Mouse (Mus musculus) cerebellum, postnatal 25 days (tissue): ENCODE data around the gene Spink4.

Experiments used
- DNase-seq, 2 experiments: peaks; one replicate each; pipeline ENCODE4 v3.0.0; 2021; ENCODE audit warnings: mixed read lengths in 2 of 2

Spink4 gene

GRCm38 (mm10) chr4:40919785-40920184, at the start of gene Spink4:
TSS of gene Spink4 (plus strand) at chr4:40920052.
- DNase-seq: peak; percentile 17 to 24

DNA sequence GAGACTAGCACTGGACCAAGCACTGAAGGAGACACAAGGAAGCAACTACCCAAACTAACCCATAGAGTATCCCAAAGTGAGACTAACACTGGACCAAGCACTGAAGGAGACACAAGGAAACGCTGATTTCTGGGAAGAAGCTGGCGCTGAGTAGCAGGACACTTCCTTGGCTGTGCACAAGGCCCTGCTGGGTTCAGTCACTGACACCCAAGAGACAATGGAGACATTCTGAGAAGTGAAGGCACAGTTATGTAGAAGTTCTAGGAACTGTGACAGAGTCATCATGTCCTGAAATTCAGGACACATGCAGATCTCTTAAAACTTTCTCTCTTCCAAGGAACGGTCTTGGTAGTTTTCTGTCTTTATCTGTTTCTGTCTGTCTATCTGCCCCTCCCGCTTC, 49.6 kb upstream of the Spink4 start:
- no peak for DNase-seq

DNA sequence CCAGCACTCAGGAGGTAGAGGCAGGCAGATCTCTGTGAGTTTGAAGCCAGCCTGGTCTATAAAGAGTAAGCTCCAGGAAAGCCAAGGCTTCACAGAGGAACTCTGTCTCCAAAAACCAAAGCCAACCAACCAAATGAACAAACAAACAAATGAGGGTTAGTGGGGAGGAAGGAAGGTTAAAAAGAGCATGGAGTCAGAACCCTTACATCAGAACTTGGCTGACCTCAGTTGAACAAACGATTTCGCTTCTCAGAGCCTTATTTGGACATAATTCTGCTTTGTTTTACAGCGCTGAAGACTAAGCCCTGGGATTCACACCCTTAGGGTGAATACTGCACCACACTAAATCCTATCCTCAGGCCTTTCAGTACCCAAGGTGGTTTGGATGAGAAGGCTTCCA, 47.7 kb upstream of the Spink4 start:
- no peak for DNase-seq

DNA sequence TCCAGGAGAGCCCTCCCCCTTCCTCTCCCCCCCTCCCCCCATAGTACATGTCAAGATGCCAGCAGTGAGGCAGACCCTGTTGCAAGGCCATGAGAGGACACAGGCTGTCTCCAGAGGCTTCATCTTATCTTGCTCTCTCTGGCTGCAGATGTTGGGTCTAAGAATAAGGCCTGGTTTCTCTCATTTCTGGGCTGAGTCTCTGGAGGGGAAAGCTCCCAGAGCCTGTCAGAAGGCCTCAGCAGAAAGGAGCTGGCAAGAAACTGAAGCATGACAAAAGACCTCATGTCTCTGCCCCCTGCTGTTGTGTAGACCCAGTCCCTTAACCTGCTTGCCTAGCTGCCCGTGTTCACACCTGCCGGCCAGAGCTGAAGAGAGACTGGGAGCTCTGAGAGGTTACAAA, 46.5 kb upstream of the Spink4 start:
- DNase-seq: peak; percentile 17 to 19

DNA sequence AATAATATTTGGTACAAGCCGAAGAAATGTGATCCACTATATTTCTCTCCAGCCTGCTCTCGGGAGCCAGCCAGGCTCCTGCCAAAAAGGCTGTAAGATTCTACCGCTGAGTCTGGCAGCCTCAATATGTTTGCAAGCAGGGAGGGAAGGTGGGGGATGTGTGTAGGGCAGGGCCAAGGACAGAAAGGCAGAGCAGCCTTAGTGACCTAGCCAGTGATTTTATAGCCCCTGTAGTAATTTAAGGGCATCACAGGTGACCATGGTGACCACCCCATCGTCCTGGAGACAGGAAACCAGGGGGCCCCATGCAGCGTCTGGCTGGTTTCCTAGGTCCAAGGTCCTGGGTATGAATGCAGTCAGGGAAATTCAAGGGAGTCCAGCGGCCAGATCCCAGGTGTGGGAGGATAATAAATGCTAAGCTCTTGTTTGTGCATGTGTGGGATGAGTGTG, 45.7 kb upstream of the Spink4 start:
- peak; percentile 63 to 67 for DNase-seq

DNA sequence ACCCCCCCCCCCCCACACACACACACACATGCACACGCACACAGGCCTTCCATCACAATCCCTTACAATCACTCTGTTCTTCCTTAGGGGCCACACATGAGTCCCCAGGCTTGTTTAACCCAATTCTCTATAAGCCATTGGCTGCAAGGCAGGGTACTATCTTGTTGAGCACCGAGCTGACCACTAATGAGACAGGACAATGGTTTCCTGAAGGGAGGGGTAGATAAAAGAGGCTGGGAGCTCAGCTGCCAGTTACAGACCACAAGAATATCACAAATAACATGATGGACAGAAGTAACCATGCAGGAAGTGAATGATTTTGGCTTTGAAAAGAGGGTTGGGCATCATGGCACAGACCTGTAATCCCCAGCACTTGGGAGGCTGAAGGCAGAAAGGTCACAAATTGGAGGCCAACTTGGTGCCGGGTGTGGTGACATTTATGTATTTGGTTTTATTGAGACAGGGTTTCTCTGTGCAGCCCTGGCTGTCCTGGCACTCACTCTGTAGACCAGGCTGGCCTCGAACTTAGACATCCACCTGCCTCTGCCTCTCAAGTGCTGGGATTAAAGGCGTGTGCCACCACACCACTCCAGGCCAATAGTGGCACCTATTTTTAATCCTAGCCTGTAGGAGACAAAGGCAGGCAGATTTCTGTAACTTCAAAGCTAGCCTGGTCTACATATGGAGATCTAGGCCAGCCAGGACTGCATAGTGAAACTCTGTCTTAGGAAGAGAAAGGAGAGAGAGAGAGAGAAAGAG, 44.9 kb upstream of the Spink4 start:
- DNase-seq: no peak

GRCm38 (mm10) chr4:40875842-40876241, 44.0 kb upstream of the Spink4 start:
- DNase-seq: peak; percentile 23 to 42

- peak; percentile 15 to 22 for DNase-seq
Observed at GRCm38 (mm10) chr4:40876814-40877371, 43.0 kb upstream of the Spink4 start.

GRCm38 (mm10) chr4:40877528-40877927, 42.3 kb upstream of the Spink4 start:
- DNase-seq: no peak

DNA sequence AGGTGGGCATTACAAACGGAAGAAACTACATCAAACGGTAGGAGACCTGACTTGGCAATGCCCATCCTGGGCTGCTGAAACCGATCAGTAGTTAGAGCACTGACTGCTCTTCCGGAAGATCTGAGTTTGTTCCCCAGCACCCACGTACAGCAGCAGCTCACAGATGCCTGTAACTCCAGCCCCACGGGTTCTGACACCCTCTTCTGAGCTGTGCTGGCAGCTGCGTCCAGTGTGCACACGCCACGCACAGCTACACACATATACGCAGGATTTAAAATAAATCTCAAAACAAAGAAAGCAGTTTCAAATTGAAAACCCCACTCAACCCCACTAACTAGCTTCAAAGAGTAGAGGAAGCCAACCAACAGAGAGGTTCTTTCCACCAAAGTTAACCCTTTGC, 36.7 kb upstream of the Spink4 start:
- no peak for DNase-seq

DNA sequence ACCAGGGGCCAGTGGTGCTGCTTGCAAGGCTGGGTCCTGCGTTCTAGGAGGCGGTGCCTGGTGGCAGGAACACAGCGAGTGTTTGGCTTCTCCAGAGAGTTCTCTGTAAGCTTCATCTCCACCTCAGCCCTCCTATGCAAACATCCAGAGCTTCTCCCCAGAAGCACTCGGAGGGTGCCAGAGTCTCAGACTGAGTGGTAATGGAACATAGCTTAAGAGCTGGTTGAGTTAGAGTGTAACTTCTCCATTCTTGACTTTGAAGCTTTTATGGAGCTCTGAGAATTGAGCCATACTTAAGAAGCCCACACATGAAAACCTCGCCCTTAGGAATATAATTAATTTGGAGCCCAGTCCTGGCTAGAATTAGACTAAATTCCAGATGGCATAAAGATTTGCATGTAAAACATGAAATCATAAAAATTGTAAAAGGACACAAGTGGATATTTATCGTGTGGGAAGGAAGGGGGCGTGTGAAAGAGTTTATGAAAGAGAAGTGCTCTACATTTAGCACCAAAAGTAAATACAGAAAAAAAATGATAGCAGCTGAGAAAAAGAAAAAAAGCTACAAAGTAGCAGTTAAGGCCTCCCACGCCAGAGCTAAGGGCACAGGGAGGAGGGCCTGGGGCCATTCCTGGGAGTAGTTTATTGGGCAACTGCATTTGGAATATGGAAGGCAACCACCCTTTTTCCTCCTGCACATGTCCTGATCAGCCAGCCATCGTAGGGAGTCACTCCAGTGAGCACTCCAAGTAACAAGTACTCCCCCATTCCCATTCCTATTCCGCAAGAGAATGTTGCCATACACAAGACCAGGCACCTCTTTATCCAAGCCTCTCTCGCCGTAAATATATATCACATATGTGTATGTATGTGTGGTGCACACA, 35.3 kb upstream of the Spink4 start:
- no peak for DNase-seq

- no peak for DNase-seq
Observed at GRCm38 (mm10) chr4:40885166-40885525, 34.7 kb upstream of the Spink4 start.

DNA sequence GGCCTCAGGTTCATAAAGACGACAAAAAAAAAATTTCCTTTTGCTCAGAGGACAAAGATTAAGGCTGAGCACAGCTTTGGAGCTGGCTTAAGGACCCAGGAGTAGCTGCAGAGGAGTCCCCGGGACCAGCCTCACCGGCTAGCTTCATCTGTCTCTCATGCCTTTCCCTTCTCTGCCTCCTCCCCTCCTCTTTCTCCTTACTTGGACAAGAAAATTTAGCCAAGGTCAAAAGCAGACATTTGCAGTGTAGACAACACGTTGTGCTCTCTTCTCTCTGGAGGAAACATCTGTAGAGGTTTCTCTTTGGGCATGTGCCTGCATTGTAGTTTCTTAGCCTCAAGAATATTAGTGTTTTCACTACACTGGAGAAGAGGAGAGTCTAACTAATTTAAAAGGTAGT, 34.0 kb upstream of the Spink4 start:
- DNase-seq: no peak

GRCm38 (mm10) chr4:40888839-40889238, 31.0 kb upstream of the Spink4 start:
- DNase-seq: no peak

GRCm38 (mm10) chr4:40889252-40889651, 30.6 kb upstream of the Spink4 start:
- no peak for DNase-seq

GRCm38 (mm10) chr4:40889983-40890382, 29.9 kb upstream of the Spink4 start:
- DNase-seq: no peak

DNA sequence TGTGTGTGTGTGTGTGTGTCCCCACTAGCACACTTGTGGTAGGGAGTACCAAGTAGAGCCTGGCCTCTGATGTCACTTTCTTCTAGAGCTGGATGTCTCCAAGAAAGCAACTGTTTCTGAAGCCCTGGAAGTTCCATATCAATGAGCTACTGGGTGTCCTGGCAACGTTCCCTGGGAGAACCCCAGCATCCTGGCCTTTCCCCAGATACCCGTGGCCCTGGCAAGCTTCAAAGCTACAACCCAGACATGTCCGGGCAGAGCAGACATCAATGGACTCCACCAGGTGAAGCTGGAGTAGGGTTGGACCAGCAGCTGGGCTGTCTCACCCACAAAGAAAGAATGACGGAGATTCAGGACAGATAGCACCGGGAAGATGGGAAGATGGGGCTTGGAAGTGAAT, 28.6 kb upstream of the Spink4 start:
- peak in 1 of 2 experiments; percentile 22 for DNase-seq

- DNase-seq: no peak
Observed at GRCm38 (mm10) chr4:40895118-40895517, 24.7 kb upstream of the Spink4 start.

DNA sequence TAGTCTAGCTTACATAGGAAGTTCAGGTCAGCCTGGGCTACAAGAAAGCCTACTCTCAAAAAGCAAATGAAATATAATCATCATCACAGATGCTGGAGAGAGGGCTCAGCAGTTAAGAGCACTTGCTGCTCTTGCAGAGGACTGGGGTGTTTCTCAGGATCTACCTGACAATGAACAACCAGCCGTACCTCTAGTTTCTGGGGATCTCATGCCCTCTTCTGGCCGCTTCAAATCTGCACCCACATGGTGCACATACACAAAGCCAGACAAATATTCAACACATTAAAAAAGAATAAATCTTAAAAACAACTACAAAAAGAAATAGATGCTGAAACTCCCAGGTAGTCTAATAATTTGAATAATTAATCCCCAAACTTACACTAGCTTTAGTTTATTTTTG, 24.2 kb upstream of the Spink4 start:
- no peak for DNase-seq

DNA sequence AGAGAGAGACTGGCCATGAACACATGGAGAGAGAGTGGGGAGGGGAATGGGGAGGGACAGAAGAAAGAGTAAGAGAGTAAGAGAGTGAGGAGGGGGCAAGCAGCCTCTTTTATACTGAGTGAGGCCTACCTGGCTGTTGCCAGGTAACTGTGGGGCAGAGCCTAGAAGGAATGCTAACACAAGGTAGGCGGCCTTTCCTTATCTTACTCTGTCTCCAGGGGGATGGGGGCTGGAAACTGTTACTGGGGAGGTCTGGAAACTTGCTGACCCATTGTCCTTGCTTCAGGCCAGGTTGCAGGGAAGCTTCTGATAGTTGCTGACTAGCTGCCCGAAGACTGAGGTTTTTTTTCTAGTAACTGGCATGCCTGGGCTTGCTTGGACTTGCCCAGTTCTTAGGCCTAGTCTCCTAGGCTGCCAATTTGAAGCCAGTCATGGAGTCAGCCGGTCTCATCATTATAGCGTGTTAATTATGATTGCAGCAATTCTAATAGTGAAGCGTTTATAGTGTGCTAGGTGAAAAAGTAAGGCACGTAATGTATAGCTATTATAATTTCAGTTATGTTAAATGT, 21.3 kb upstream of the Spink4 start:
- no peak for DNase-seq

DNA sequence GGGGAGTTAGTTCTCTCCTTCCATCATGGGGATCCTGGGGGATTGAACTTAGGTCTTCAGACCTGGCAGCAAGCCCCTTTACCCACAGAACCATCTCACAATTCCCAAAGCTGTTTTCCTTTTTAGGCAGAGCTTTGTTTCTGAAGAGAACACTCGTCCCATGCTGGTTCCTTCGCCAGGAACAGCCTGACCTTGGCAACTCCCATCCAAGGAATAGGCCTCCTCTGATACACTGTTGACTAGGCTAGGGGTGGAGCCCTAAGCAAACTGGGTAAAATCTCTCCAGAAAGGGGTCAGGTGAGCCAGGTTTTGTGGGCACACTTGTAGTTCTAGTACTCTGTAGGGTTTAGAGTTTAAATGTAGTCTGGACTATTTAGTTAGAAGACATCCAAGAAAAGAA, 20.6 kb upstream of the Spink4 start:
- no peak for DNase-seq

- DNase-seq: no peak
Observed at GRCm38 (mm10) chr4:40900071-40900470, 19.8 kb upstream of the Spink4 start.

GRCm38 (mm10) chr4:40900612-40901011, 19.2 kb upstream of the Spink4 start:
- DNase-seq: no peak
